Mouse (Mus musculus) liver (tissue): ENCODE results near the gene 9130213A22Rik.
"Not testable (repeated sequence)": the region's sequence is repeated elsewhere in the genome, so short reads cannot be mapped to it uniquely, and the experiment has no call there.

Experiments
- DNase-seq: peaks from one replicate; pipeline ENCODE4 v3.0.0-alpha.2; 2020; ENCODE audit warnings: mixed read lengths

Gene 9130213A22Rik

GRCm38 (mm10) chr11:69105796-69106195 is 16.6 kb downstream of the 9130213A22Rik start:
- no peak for DNase-seq

- DNase-seq: no peak
Observed at GRCm38 (mm10) chr11:69105227-69105626, 17.2 kb downstream of the 9130213A22Rik start.

- no peak for DNase-seq
Observed at GRCm38 (mm10) chr11:69104487-69104886, 17.9 kb downstream of the 9130213A22Rik start.

- no peak for DNase-seq
Observed at GRCm38 (mm10) chr11:69103531-69104435, 18.6 kb downstream of the 9130213A22Rik start.

- no peak for DNase-seq
Observed at GRCm38 (mm10) chr11:69103121-69103520, 19.3 kb downstream of the 9130213A22Rik start.

- no peak for DNase-seq
Observed at GRCm38 (mm10) chr11:69102403-69102725, 20.0 kb downstream of the 9130213A22Rik start.

GRCm38 (mm10) chr11:69101604-69102402 is 20.6 kb downstream of the 9130213A22Rik start:
- DNase-seq: no peak

- DNase-seq: no peak
Observed at GRCm38 (mm10) chr11:69100639-69101360, 21.6 kb downstream of the 9130213A22Rik start.

GRCm38 (mm10) chr11:69099915-69100345 is 22.5 kb downstream of the 9130213A22Rik start:
- peak; percentile 91 for DNase-seq

- DNase-seq: peak; percentile 39
Observed at GRCm38 (mm10) chr11:69099177-69099914, 23.0 kb downstream of the 9130213A22Rik start.

- DNase-seq: peak; percentile 97
Observed at GRCm38 (mm10) chr11:69098762-69099091, 23.7 kb downstream of the 9130213A22Rik start.

GRCm38 (mm10) chr11:69098039-69098761 is 24.2 kb downstream of the 9130213A22Rik start:
- DNase-seq: no peak

- peak; percentile 96 for DNase-seq
Observed at GRCm38 (mm10) chr11:69096987-69097900, 25.1 kb downstream of the 9130213A22Rik start.

- DNase-seq: no peak
Observed at GRCm38 (mm10) chr11:69096360-69096986, 25.9 kb downstream of the 9130213A22Rik start.

- DNase-seq: peak; percentile 54
Observed at GRCm38 (mm10) chr11:69095511-69096231, 26.7 kb downstream of the 9130213A22Rik start.

GRCm38 (mm10) chr11:69094697-69095429 is 27.5 kb downstream of the 9130213A22Rik start, which contains the start of gene Per1:
Gene Per1, plus strand, starts transcription at chr11:69095217.
- peak; percentile 98 for DNase-seq

GRCm38 (mm10) chr11:69093856-69094255 is 28.5 kb downstream of the 9130213A22Rik start:
- not testable (repeated sequence) for DNase-seq

GRCm38 (mm10) chr11:69092871-69093270 is 29.5 kb downstream of the 9130213A22Rik start:
- no peak for DNase-seq

GRCm38 (mm10) chr11:69092386-69092751 is 30.0 kb downstream of the 9130213A22Rik start:
- DNase-seq: peak; percentile 88
